Mouse (Mus musculus): ENCODE measurements around the gene Mafk. TPM values are rescaled to one million over a fixed set of nuclear protein-coding genes. Genes with fewer than 3 reads are reported as not detected.

Mafk gene
- total RNA-seq, 2 experiments from 2014 or later: 16.6 to 21.4 TPM

DNA sequence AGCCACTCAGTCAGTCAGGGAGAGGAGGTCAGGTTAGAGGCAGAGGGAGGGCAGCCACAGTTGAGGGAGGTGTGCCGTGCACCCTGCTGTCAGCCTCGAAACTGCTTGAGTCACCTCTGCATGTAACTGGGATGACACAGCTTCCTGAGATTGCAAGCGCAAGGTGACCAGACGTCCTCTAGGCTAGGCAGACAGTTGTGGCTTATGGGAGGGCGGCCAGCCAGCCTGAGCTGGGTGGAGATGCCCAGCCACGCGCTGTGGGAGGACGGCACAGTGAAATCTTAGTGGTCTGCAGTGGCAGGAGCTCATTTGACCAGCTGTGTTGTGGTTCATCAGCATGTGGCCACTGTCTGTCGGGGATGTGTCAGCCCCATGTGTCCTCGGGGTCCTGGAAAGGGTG, 3.6 kb downstream of the Mafk start:
- DNase-seq: peak in 1 of 2 experiments; percentile 52
- intact Hi-C loops (cut with DNase I): no loop called here

DNA sequence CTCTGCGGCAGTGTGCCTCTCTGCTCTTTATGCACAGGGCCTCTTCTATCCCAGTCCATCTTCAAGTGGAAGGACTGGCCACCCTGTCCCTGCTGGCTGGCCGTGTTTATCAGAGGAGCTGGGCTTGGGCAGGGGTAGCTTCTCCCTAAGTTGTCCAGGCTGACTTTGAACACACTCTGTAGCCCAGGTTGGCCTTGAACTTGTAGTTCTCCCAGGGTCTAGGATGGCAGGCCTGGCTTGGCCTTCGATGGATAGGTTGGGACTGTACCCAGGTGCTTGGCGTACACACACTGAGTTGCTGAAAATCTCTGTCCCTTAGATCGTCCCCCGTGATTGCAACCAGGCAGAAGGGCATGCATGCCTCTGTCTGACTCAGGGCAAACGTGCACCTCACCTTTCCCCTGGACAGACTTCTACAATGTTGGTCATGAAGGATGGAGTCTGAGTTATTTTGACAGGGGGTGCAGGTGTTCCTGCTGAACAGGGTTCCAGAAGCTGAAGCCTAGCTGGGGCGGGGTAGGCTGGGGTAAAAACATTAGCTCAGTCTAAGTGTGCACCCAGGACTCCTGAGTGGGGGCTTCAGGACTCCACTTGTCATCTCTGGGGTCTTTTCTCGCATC, 4.8 kb downstream of the Mafk start:
- intact Hi-C loops (cut with DNase I): no loop called here
- DNase-seq: no peak

DNA sequence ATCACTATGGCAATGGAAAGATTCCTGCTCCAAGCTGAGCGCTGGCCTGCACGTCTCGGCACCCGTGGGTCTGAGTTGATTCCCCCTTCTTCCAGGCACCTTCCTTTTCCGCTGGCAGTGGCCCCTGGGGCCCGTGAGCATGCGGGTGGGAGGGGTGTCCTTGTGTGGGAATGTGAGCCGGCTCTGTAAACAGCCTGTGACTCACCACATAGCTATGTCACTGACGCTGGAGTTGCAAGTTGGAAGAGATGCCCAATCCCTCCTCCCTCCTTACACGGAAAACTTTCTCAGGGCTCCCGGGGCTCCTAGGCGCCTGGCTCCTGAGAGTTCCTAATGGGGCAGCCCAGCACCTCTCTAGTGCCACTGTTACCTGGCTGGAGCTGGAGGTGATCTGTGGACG, 5.6 kb downstream of the Mafk start:
- DNase-seq: peak; percentile 79 to 91
- intact Hi-C loops (cut with DNase I): no loop called here

DNA sequence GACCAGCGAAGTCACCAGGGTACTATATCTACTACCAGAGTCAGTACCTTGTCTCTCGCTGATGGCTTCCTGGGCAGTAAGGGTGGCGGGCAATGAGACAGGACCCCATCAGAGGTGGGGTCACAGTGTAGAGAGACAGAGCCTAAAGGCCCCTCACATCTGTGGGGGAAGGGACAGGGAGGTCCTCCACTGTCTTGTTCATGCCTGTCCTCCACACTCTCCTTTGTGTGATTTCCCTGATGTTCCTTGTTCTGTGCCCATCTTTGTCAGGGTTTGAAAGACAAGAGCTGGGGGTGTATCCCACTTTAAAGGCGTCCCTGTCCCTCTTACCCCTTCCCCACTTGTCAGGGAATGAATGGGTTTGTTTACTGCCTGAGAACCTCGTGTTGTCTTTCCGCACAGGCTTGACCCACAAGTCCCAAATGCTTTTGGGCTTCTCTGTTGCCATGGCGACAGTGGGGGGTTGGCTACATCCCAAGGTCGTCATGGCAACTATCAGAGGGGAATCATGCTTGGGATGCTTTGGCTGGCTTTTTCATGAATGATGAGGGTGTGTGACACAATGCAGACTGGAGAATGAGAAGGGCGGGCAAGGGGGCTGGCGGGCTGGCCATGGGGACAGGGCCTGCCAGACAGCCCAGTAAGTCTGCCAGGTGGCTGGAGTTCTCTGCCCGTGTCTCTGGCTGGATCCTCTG, 6.3 kb downstream of the Mafk start:
- intact Hi-C loops (cut with DNase I): no loop called here
- peak; percentile 81 to 88 for DNase-seq

DNA sequence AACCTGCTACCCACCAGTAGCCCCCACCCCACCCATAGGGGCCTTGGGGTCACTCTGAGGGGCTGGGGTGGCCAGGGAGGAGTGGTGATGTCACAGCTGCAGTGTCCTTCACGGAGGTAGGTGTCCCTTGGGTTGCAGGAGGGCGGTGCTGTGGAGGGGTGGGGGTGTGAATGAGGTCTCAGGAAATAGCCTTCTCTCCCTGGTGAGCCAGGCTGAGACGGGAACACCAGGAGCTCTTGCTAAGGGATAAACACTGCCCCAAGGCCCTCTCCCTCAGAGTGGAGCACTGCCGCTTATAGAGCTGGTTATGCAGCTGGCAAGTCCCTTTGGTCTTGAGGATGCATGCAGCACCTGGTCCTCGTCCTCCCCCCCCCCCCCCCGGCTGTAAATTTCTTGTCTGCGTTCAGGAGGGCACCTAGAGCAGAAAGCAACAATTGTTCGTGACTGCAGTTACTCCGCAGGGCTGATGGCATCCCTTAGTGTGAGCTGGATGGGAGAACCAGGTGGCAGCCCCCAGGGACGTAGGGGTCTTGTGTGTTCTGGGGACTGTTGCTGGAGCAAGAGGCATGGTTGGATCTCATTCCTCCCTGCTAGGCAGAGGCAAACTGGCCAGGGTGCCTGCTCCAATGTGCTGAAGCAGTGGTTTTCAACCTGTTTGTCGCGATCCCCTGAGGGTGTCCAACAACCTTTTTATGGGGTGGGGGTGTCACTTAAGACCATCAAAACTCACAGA, 7.0 kb downstream of the Mafk start:
- intact Hi-C loops (cut with DNase I): no loop called here
- DNase-seq: no peak

DNA sequence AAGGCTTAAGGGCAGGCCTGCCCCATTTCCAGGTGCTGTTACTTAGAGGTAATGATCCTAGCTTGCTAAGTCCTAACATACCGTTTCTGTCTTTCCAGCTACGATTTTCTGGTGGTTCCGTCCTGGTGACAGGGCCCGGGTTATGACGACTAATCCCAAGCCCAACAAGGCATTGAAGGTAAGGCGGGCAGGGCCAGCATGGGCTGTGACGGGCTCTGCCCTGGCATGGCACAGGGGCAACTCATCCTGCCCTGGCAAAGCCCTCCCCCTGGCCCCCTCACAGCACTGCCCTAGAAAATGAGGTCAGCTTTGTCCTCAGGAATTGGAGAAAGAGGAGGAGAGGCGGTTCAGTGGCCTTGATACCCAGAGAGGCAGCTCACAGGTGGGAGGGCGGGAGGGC, 7.7 kb downstream of the Mafk start:
- intact Hi-C loops (cut with DNase I): no loop called here
- DNase-seq: no peak

DNA sequence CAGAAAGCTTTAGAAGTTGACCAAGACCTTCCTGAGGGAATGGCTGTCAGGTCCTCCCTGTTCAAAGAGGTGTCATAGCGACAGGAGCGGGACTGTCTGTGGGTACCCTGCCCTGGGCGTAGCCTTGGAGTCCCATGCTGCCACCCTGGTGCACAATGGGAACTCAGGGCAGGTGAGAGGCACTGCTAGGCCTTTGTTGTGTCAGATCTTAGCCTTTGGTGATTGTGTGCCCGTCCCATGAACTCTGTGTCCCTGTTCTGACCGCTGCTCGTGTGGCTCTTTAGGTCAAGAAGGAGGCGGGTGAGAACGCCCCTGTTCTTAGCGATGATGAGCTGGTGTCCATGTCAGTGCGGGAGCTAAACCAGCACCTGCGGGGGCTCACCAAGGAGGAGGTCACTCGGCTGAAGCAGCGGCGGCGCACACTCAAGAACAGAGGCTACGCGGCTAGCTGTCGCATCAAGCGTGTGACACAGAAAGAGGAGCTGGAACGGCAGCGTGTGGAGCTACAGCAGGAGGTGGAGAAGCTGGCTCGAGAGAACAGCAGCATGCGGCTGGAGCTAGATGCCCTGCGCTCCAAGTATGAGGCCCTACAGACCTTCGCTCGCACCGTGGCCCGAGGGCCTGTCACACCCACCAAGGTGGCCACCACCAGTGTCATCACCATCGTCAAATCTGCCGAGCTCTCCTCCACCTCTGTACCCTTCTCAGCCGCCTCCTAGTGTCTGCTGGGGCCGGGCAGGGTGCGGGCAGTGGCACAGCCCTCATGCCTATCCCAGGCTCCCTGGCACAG, 8.7 kb downstream of the Mafk start:
- intact Hi-C loops (cut with DNase I): no loop called here
- DNase-seq: no peak

DNA sequence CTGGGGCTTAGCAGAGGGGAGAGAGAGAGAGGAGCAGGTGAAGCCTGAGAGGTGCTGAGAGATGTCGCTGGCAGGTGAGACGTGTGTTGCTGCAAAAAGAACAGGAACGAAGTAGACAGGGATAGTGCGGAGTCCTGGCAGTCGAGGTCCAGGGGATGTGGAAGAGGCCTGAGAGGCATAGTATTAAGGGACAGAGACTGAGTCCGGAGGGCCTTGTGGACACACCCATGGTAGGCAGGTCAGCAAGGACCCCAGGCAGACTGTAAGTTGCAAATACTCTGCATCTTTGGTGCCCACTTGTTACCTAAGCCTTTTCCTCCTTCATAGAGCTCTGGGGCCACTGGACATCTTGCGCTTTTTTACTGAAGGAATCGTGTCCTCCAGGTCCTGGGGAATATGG, 9.9 kb downstream of the Mafk start:
- intact Hi-C loops (cut with DNase I): no loop called here
- no peak for DNase-seq

DNA sequence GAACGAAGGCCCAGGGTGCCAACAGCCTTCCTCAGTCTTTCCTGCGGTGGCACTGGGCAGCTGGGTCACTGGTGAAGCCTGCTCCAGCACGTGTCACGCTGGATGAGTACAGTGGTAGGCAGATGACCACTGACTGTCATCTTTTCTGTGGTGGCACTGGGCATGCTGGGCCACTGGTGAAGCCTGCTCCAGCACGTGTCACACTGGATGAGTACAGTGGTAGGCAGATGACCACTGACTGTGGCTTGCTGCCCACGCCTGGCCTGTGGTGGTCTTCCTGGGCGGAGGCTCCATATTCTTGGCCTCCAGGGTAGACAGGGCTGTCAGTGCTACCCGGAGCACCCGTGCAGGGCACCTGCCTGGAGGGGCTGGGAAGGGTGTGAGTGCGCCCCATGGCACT, 10.6 kb downstream of the Mafk start:
- intact Hi-C loops (cut with DNase I): no loop called here
- no peak for DNase-seq

DNA sequence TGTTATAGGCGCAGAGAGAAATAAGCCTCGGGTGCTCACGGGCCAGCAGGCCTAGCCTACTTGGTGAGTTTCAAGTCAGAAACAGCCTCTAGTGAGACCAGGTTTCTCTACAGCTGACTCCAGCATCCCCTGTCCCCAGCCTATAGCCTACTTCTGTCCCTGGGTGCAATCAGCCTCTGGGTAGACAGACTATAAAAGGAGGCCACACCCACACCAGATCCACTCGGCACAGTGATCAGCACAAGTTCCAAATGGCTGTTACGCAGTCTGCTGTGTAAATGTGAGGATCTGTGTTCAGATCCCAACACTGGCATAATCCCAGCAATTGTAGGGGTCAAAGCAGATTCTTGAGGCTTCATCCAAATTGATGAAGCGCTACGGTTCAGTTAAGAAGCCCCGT, 11.9 kb downstream of the Mafk start:
- no peak for DNase-seq
- intact Hi-C loops (cut with DNase I): no loop called here

DNA sequence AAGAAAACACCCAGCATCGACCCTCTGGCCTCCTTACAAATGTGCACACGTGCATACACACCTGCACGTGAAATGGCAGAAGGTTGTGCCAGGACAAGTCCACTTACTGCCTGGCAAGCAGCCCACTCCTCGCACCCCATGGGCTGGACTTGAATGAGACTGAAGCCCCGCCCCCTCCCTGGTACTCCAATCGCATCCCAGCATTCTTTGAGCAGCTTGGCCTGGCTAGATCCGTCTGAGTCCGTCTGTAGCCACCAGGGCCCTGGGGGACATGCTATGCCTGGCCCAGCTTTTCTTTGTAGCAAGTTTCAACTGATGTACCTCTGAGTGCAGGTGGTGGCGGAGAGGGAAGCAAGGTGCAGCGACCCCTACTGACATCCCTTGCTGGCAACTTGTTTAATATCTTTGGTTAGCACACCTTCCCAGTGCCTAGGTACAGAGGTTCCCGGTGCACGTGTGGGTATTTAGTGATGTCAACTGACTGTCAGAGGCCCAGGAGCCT, 12.3 kb downstream of the Mafk start:
- intact Hi-C loops (cut with DNase I): no loop called here
- DNase-seq: no peak

DNA sequence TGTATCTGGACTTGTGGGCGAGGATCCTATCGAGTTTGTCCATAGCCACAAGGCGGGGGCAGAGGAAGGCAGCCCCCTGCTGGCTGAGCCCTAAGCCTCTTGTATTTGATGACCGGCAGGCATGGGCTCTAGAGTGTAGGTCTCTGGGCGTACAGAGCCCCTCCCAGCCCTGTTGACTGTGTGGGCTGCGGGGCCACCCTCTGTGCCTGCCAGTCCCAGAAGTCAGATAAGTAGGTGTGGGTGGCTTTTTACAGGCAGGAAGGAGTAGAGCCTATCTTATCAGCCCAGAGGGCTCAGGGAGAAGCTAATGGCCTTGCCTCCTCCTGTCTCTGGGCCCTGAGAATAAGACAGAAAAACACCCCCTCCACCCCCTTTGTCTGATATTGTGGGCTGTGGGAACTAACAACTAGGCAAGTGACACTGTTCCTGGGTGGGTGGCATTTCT, 12.8 kb downstream of the Mafk start:
- intact Hi-C loops (cut with DNase I): no loop called here
- DNase-seq: no peak

DNA sequence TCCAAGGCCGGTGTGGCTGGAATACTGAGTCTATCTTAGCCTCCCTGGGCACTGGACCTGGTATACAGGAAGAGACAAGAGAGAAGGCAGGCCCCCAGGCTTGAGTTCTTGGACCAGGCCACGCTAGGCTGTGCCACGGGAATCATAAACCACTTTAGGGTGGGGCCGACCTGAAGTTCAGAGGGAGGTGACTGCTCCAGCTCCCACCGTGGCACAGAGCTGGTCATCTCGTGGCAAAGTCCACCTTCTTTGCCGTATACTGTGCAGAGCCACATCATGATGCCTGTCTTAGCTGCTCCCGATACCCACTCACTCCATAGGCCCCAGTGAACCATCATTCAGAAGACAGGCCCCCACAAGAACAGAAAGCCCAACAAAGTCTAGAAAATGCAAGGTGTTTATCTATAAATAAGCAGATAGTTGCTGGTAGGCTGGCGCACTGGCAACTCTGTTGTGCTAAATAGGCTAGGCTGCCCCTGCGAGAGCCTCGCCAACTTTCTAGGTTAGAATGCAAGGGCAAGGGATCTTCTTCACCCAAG, 13.3 kb downstream of the Mafk start:
- intact Hi-C loops (cut with DNase I): no loop called here
- no peak for DNase-seq

DNA sequence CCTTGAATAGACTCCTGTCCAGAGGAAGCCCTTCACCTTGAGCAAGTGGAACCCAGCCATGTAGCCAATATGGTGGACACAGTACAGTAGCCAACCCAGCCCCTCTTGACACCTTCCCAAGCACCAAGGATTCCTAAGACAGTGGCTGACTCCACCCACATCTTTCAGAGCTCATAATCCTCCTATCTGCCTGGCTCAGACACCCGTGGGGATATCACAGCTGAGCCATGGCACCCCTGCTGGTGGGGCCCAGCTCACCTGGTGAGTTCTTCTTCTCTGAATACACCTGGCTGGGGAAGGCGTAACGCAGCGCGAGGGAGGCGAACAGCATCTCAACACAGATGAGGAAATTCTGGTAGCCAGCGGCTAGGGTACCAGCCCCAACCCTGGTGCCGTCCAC, 14.6 kb downstream of the Mafk start:
- intact Hi-C loops (cut with DNase I): no loop called here
- DNase-seq: no peak

DNA sequence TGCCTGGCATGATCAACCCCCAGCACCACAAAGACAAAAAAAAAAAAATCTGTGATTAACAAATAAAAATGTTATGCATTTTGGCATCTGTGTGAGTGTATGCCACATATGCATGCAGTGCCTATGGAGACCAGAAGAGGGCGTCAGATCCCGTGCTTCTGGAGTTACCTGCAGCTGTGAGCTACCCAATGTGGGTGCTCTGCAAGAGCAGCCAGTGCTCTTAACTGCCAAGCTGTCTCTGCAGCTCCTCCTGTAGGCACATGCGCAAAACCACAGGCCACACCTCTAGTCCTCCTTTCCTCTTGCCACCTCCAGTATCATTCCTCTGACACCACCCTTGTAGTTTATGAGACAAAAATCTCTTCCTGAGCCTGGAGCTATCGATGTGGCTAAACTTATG, 18.1 kb downstream of the Mafk start:
- intact Hi-C loops (cut with DNase I): no loop called here

DNA sequence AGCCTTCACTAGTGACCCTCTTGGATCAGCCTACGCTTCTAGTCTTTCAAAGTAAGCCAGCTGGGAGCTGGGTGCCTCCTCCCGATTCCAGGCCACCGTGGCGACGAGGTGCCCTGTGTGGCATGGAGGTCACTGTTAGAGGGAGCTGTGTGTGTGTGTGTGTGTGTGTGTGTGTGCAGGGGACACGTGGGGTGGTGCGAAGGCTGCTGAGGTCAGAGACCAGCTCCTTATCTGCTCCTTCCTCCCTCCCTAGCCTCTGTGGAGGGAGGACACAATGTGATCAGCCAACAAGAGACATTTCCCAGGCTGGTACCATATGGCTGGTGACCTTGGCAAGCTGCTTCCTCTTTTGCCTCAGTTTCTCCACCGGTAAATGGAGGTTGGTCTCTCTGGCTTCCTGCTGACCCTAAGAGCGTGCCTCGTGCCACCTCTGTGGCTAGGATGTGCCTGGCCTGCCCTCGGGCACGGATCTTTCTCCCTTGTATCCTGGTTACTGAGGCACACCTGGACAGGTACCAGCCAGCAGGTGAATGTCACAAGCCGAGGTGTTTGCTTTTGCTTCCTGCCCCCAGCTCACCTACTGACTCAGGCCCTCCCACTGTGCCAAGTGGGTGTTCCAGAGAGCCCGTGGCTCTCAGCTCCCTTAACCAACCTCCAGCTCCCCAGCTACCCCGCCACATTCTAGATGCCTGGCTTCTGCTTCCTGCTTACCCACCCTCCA, 20.5 kb downstream of the Mafk start:
- no peak for DNase-seq
- intact Hi-C loops (cut with DNase I): no loop called here

More for the DNA sequence above, 18.1 kb downstream of the Mafk start:
- no peak for DNase-seq

DNA sequence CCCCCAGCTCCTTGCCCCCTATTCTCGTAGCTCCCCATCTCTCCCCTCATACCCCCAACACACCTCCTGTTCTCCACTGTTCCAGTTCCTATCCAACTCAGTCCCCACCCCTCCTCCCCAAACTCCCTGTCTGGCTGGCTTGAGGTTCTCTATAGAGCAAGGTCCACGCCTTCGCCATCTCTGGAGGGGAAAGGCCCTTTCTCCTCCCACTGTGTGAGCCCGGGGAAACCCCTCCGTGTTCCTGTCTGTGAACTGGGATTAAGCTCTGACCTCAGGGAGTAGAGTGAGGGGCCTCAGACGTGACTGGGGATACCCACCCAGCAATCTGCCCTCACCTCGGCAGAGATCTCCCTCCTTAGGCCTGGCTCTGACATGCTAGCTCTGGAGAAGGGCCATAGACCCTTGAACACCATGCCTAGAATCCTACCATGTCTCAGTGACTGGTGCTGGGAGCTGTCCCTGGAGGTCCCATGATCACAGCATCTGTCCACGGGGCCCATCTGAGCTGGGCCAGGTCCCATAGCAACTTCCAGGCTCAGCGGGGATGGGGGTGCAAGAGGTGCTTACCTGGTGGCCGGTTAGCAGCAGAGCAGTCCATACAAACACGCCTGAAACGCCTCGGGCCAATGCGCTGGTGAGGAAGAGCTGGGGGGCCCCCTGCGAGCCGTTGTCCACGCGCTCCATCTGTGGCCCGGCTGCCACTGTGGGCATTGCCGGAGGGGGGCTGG, 21.2 kb downstream of the Mafk start:
- DNase-seq: no peak
- intact Hi-C loops (cut with DNase I): no loop called here

DNA sequence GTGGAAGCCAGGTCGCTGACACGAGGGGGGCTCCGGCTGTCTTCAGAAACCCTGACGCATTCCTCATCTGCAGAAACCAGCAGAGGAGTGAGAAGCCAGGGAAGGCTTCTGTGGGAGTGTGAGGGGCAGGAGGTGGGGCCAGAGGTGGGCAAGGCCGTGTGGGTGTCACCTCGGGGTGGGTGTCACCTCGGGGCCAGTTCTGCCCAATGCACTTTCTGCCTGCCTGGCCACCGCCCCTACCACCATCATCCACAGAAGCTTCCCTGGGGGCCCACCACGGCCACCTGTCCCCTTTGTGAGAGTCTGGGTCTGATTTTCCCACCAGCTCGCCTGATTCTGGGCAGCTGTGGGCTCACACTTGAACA, 21.8 kb downstream of the Mafk start:
- intact Hi-C loops (cut with DNase I): no loop called here

DNA sequence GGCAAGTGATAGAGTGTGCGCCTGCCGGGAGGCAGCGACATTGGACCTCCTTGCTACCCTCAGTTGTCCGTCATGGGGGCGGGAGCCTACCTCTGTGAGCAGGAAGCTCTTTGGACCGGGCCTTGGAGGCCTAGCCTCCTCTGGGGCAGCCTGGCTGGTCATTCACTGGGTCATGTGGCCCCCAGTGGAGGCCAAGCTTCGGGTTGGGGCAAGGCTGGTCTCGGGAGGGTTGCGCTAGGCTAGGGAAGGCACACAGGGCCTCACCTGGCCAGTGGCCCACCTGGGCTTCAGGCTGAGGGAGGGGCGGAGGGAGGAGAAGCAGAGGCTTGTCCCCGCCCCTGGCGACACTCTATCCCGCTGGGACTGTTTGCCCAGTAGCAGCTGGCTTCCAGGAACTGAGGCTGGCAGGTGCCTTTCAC, 22.7 kb downstream of the Mafk start:
- no peak for DNase-seq
- intact Hi-C loops (cut with DNase I): no loop called here

More for the DNA sequence above, 21.8 kb downstream of the Mafk start:
- no peak for DNase-seq
